Mouse (Mus musculus) brain, embryonic 18.5 days (tissue): Measurements from ENCODE around the gene Adamtsl2.

Experiments
- DNase-seq: peaks from one replicate; pipeline ENCODE4 v3.0.0-alpha.2; 2012; ENCODE audit warnings: low read depth, low spot score

Adamtsl2 gene

DNA sequence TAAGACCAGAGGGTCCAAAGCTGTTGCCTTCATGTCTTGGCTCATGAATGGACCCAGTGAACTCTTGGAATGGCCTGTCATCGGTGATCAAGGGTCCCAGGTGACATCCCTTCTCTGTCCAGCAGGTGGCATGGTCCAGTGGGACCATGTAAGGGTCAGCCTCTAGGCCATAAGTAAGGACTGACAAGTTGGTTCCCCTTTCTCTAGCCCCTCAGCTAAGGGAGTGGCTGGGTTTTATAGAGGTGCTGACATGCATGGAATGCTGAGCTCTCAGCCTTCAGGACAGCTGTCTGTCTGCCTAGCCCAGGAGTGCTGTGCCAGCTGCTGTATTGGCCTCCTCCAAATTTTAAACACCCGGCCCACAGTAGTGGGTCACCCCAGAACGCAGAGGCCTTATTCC, 3.7 kb upstream of the Adamtsl2 start:
- DNase-seq, result no peak

DNA sequence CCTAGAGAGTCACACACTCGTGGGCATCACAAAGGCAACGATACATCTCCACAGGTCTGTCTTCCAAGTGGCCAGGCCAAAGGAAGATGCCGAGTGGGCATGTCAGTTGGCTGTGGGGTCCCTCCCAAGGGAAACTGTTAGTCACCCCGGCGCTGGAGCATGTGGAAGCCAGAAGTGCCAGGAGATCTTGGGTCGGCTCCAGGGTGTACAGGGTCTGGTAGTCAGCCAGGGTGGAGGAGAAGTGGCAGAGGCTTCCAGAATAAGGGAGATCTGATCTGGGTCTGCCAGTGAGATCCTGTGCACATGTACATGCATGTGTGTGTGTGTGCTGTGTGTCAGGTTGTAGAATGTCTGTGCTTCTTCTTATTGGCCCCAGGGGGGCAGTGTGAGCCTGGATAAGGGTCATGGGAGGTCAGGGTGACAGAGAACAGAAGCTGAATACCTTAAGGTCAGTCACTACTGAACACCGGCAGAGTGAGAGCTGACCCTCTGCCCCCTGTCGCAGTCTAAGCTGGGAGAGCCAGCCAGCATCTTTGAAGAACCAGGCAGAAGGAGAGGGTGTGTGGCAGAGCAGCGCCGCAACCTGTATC, 1.4 kb upstream of the Adamtsl2 start:
- no peak for DNase-seq

DNA sequence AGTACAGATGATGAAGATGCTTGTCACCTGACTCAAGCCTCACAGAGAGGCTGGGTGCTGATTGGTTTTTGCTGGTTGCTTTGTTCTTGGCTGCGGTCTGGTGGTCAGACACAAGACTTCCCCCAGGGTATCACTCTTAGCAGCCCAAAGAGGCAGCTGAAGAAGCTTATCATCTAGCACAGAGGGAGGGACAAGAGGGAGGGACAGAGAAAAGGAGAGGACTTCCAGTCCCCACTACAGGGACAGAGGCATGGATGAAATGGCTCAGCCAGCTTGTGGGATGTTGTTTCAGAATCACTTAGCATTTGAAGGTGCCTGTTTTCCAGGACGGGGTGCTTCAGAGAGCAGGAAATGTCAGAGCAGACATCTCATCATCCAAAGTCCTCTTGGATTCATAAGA, 867 bp upstream of the Adamtsl2 start:
- DNase-seq, result no peak

DNA sequence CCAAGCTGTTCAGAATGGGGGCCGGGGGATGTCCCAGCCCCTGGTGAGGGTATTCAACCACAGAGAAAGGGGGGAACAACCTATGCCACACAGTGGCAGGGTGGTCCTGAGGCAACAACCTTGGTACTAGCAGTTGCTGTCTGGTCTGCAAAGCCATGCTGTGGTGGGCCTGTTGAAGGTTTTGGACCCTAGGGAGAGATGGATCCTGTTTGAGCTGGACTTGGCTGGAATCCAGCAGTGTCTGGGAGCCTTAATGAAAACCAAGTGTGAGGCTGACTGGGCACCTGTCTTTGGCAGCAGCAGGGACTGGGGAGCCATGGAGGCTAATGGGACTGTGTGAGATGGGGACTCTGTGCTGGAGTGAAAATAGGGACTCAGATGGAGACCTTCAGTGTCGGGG, 470 bp downstream of the Adamtsl2 start:
- no peak for DNase-seq

DNA sequence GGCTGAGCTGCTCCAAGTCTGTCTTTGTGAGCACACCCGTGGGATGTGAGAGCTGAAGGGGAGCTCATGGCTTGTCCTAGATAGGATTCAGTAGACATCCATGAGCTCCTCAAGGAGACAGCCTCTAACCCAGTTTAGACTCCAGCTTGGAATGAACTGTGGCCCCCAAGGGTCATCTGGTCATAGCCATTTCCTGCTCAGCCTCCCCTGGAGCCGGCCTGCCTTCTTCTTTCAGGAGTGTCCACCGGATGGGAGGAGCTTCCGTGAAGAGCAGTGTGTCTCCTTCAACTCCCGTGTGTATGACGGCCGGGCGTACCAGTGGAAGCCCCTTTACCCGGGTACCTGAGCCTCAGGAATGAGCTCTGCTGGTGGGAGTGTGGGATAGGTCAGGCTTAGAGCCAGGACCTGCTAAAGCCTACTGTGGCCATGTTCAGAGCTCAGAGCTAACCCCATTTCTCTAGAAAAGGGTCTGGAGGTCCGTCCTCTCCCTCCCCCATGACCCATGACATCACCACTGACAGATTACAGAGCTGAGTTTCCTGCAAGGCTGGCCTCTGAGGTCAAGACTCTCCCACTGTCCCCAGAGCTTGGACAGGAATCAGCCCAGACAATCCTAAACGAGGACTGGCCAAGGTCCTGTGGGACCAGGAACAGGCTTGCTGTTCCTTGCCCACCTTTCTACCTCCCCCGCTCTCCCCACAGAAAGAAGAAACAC, 4.7 kb downstream of the Adamtsl2 start:
- no peak for DNase-seq

DNA sequence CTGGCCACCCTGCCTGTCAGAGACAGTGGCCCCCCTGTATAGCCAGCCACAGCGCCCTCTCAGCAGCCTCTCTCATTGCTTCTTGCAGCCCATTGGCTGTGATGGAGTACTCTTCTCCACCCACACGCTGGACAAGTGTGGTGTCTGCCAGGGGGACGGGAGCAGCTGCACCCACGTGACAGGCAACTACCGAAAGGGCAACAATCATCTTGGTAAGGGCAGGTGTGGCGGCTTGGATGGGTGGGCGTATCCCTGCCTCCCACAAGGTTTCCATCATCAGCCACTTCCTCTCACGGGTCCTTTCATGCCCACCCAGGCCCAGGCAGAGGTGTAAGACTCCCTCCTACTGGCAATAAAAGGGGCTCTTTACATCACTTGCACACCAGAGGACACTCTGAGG, 5.8 kb downstream of the Adamtsl2 start:
- no peak for DNase-seq

DNA sequence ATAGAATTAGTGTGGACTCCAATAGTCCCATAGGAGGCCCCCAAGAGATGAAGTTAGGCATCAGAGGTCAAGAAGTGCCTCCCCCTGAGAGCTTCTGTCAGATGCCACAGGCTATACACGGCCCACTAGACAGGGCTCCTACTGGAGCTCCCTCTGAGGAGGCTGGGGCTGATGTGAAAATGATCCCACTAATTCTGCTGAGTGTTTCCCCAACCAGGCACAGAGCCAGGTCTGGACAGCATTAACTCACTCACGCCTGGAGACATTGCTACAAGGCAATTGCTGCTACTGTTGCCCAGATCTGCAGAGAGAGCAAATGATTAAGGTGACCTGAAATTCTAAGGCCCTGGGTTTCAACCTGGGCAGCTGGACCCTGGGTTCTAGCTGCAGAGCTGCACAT, 6.6 kb downstream of the Adamtsl2 start:
- DNase-seq, result no peak

DNA sequence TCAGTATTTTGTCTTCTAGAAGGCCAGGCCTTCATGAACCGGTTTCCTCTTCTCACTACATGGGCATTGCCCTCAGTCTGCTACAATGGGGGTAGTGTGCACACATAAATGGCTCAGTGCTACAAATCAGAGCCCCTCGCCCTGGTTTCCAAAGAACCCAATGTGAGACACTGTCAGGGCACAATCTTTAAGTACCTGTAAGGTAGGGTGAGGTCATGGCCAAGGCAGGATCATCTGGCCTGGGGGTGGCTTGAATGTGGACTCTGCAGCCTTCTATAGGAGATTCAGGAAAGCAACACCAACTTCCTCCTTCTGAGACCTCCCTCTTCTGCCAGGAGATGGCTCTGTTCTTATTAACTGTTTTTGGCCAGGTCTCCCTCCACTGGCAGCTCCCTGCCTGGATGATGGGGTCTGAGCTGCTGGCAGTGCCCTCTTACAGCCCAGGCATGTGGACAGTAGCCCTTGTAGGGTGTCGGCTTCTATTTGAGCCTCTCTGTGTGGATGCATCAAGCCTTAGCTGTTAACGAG, 7.4 kb downstream of the Adamtsl2 start:
- no peak for DNase-seq

DNA sequence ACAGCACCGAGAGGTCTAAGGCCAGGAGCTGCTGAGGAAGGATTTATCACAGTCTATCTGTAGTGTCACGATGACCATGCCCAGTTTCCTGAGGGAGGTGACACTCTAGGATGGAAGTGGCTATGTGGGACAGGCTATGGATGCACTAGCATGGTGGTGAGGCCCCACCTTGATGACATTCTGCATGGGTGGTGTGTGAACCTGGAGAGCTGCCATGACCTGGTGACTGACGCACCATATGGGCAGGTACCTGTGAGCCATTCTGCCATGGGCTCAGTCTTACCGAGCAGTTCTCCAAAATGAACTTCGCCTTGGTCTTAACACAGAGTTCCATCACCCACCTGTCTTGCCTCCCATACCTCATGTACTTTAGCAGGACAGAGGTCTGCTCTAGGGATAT, 8.4 kb downstream of the Adamtsl2 start:
- DNase-seq, result no peak

DNA sequence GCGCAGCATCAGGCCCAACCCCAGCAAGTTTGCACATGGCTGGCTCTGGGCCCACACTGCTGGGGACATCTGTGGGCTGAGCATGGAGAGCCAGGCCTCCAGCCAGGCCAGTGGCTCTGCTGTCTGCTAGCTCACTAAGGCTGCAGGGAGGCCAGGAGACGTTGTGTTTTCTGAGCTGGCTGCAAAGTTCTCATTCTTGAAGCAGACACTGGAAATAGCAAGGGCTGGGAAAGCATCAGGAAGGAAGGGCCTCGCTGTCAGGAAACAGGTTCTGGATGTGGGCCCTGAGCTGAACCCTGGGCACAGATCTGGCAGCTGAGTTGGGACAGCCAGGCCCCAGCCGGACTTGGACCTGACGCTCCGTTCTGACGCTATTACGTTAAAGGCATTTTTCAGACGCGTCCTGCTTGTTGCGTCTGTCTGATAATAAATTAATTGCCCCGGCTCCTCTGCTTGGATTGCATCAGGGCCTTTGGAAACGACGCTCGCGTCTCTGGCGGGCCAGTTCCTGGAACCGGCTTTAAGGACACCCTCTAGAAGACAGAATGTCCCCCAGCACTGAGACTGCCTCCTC, 9.0 kb downstream of the Adamtsl2 start:
- no peak for DNase-seq

DNA sequence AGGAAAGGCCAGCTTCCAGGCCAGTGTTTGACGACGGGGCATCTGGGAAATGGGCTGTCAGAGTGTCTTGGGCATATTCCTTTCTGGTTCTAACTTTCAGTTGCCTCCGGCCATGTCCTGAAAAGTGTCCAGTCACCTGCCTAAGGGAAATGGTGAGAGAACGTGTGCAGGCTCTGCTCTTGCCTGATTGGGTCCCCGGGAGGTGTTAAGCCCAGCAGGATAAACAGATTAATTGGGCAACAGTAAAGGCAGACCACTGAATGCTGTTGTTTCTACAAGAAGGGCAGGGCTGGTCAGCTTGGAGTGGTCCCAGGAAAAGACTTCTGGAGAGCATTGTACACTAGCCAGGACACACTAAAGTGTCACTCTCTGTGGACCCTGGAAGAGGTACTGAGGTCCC, 9.5 kb downstream of the Adamtsl2 start:
- no peak for DNase-seq

DNA sequence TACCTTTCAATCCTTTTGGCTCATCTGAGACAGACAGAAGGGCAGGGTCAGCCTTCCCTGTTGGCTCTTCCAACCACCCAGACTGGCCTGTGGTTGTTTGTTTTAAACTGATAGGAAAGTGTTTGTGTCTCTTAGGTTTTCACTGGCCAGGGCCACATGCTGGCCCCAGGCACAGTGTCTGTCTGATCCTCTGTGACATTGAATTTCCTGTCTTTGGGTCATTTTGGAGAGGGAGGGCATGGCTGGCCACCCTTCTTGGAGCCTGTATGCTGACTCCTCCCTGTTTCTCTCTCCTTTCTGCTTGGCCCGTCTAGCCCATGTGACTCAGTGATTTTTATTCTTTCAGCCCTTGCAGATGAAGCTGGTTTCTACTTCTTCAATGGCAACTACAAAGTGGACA, 10.1 kb downstream of the Adamtsl2 start:
- no peak for DNase-seq

DNA sequence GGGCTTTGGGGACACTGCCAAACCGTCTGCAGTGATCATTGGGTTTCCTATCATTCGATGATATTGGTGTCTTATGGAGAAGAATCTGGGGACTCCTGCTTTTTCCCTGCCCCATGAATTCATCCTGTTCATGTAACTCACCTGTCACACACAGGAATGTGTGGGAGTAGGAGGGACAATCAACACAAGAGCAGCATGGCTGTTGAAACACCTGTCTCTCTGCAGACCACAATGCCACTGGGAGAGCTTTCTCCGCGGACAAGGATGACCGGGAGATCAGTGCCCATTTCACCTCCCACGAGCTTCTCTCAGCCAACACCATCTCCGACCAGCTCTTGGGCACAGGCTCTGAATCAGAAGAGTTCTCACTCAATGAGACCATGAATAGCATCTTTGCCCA, 16.0 kb downstream of the Adamtsl2 start:
- no peak for DNase-seq

DNA sequence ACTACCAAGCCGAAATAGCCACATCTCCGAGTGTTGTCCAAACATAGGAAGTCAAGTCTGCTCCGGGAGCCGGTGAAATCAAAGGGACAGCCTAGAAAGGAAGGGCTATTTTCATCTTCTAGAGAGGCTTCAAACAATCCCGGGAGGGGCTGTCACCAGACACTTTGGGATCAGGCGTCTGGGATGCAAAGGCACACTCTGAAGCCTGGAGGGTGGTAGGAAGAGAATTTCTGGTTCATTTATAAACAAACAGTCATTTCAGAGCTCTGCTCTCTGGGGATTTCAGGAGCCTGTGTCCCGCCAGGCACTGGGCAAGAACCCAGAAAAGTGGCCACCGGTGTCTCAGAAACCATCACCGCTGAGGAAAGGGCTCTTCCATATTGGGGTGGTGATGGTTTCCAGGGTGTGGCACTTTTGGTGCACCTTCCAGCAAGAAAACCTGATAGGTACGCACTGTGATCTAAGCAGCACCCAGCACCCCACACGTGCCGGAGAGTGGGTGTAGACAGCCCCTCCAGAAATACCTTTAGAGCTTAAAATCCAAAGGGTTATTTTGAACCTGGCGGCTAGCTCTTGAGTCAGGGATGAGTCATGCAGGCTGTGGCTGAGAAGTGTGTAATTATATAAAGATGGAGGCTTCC, 17.3 kb downstream of the Adamtsl2 start:
- no peak for DNase-seq

DNA sequence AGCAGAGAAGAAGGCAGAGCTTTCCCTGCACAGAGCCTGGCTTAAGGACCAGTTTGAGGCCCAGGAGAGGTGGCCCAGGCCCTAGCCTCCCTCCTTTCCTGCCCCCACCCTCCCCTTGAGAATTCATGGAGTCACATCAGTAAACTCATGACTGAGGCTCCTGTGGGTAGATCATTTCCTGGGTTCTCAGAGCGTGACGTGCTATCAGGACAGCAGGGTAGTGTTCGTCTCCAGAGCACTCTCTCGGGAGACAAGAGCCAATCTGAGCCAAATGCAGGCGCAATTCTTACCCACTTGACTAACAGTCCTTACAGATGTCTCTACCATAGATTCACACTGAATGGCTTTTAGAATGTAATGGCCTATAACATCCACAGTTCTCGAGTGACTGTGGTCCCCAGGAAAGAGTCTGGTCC, 18.1 kb downstream of the Adamtsl2 start:
- no peak for DNase-seq

DNA sequence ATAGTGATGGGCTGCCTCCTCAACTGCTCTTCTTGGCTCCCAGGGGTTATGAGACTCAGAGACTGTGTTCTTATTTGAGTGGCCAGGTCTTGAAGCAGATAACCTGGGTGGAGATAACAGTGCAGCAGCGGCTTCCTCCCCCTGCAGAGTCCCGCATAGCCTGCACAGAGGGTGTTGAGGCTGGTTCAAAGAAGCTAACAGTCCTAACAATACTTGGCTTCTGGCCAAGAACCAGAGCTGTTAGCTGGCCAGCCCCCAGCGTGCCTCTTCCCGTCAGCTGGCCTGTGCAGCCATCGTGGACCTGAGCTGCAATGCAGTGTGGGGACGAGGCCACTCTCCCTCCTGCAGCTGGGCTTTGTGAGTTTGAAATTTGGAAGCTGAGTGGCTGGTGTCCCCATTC, 18.6 kb downstream of the Adamtsl2 start:
- no peak for DNase-seq

DNA sequence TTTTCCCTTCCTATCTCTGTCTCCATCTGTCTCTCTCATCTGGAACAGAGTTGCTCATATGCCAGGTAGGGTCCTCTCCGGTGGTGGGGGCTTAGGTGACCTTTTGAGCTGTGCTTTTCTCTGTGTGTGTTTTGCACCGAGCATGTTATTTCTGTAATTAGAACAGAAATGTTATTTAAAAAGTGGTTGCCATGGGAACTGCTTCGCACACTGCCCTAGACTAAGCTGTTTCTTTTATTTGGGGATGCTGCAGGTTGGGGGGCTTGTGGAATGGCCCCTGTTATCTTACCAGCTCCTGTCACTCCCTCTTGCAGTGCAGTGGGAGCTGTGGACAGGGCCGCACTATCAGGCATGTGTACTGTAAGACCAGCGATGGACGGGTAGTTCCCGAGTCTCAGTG, 24.4 kb downstream of the Adamtsl2 start:
- no peak for DNase-seq

DNA sequence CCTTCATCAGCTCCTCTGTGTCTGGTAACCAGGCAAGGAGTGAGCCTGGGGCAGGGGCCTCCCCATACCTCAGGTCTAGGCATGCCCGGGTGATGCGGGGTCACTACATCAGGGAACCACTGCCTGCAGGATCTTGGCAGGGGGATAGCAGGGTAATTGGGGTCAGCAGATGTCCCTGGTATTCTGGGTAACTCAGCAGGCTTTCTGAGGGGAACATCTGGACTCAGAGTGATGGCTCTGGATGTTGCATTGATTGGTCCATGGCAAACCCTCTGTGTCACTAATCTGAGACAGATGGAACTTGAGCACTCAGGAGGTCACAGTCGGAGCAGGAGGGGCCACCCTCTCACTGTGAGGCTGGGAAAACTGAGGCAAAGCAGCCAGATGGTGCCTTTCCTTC, 27.6 kb downstream of the Adamtsl2 start:
- no peak for DNase-seq

DNA sequence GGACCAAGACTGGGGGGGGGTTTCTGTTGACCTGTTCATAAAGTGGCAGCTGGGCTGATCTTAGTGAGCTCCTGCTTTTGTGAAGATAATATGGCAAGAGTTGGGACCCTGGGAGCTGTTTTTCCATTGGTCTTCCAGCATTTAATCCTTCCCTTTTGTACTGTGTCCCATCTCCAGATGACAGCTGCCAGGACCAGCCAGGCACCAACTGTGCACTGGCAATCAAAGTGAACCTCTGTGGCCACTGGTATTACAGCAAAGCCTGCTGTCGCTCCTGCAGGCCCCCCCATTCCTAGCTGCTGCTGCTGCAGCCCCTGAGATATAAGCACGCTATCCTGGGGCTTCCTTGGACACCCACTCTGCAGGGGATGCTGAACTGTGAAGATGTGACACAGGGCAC, 29.0 kb downstream of the Adamtsl2 start:
- no peak for DNase-seq

DNA sequence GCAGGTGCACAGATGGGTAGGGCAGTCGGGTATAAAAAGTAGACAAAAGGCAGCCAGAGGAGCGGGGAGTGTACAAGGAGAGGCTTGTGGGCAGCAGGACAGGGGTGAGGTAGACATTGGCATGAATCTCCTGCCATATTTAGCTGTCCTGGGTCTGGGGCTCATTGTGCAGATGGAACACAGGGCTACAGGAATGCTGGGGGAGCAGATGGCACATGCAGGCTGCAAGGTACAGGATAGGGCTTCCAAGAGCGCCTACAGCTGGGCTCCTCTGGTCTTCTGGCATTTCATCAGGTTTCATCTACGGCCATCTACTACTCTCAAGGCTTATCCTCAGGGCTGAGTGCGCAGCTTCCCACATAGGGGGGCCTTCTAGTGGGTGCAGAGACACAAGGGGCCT, 29.9 kb downstream of the Adamtsl2 start:
- no peak for DNase-seq

DNA sequence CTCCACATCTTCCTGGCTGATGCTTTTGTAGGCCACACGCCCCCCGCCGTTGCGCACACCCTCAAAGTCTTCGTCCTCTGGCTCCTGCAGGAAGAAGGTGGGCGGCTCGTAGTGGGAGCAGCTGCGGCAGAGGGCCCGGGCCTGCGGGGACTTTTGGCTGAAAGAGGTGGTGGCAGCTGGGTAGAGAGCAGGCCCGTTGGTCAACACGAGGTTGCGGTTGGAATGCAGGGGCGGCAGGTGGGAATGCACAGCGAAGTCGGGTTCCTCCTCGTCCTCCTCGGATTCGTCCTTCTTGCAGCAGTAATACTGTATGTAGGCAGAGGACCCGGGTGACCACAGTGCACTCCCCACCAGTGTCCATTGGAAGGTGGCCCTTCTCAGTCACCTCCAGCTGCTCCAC, 33.4 kb downstream of the Adamtsl2 start:
- DNase-seq, result no peak

DNA sequence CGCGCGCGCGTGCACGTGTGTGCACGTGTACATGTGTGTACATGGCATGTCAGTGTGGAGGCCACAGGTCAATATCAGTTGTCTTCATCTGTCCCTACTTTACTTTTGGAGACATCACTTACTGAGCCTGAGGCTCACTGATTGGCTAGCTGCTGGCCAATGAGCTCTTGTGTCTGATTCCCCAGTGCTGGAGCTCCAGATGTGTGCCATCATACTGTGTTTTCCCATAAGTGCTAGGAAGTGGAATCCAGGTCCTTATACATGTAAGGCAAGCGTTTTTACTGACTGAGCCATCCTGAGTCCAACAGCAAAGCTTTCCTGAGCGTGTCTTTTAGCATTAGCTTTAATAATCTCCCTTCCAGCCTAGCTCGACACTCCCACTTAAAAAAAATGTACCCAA, 35.0 kb downstream of the Adamtsl2 start:
- DNase-seq, result no peak

DNA sequence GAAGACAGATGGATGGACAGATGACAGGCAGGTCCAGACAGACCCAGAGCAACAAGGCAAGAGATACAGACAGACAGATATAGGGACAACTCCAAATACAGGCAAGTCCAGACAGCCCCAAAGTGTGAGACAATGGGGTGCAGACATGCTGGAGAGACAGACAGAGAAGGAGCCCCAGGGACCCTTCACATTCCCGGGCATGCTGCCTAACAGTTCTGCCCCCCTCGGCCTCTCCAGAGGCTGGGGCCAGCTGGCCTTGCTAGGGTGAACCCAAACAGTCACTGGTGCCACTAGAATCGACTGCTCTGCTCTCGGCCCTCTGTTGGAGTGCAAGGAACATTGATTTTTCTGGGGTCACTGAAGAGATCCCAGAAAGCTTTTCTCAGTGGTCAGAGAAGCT, 39.3 kb downstream of the Adamtsl2 start:
- DNase-seq, result no peak
